Mouse (Mus musculus): ENCODE measurements around the gene Sec24a.

The Sec24a gene

GRCm38 (mm10) chr11:51763213-51763907, at the start of gene Sec24a, which contains the start of gene Sar1b:
Gene Sec24a, minus strand, starts transcription at chr11:51763634.
Gene Sar1b, plus strand, starts transcription at chr11:51763687.
- in situ Hi-C loops (cut with MboI; ENCODE audit: unreplicated experiment in 2 of 2), result no loop called here

GRCm38 (mm10) chr11:51812022-51812546, 48.6 kb upstream of the Sec24a start:
- in situ Hi-C loops (cut with MboI; ENCODE audit: unreplicated experiment in 2 of 2), result loop anchor here in 1 of 2 experiments (25.0 kb wide), 1 partner anchor 525 kb away; no protein-coding TSS in a partner anchor

GRCm38 (mm10) chr11:51811230-51811629, 47.8 kb upstream of the Sec24a start:
- in situ Hi-C loops (cut with MboI; ENCODE audit: unreplicated experiment in 2 of 2), result loop anchor here in 1 of 2 experiments (25.0 kb wide), 1 partner anchor 526 kb away; no protein-coding TSS in a partner anchor

- in situ Hi-C loops (cut with MboI; ENCODE audit: unreplicated experiment in 2 of 2), result loop anchor here in 1 of 2 experiments (25.0 kb wide), 1 partner anchor 528 kb away; no protein-coding TSS in a partner anchor
Observed at GRCm38 (mm10) chr11:51809632-51810224, 46.3 kb upstream of the Sec24a start.

- in situ Hi-C loops (cut with MboI; ENCODE audit: unreplicated experiment in 2 of 2), result loop anchor here in 1 of 2 experiments (25.0 kb wide), 1 partner anchor 530 kb away; no protein-coding TSS in a partner anchor
Observed at GRCm38 (mm10) chr11:51807108-51807879, 43.9 kb upstream of the Sec24a start.

GRCm38 (mm10) chr11:51805221-51805981, 42.0 kb upstream of the Sec24a start:
- in situ Hi-C loops (cut with MboI; ENCODE audit: unreplicated experiment in 2 of 2), result loop anchor here in 1 of 2 experiments (25.0 kb wide), 1 partner anchor 532 kb away; no protein-coding TSS in a partner anchor

GRCm38 (mm10) chr11:51800634-51801325, 37.3 kb upstream of the Sec24a start:
- in situ Hi-C loops (cut with MboI; ENCODE audit: unreplicated experiment in 2 of 2), result loop anchor here in 1 of 2 experiments (25.0 kb wide), 1 partner anchor 537 kb away; no protein-coding TSS in a partner anchor

- in situ Hi-C loops (cut with MboI; ENCODE audit: unreplicated experiment in 2 of 2), result no loop called here
Observed at GRCm38 (mm10) chr11:51796272-51796671, 32.8 kb upstream of the Sec24a start.

- in situ Hi-C loops (cut with MboI; ENCODE audit: unreplicated experiment in 2 of 2), result no loop called here
Observed at GRCm38 (mm10) chr11:51790662-51791061, 27.2 kb upstream of the Sec24a start.

- in situ Hi-C loops (cut with MboI; ENCODE audit: unreplicated experiment in 2 of 2), result loop anchor here in 1 of 2 experiments (5.0 kb wide), 1 partner anchor 172 kb away; the partner anchor contains the start of gene Nhp2
Observed at GRCm38 (mm10) chr11:51789735-51790134, 26.3 kb upstream of the Sec24a start.

GRCm38 (mm10) chr11:51785926-51786325, 22.5 kb upstream of the Sec24a start:
- in situ Hi-C loops (cut with MboI; ENCODE audit: unreplicated experiment in 2 of 2), result loop anchor here in 1 of 2 experiments (5.0 kb wide), 1 partner anchor 169 kb away; the partner anchor contains the start of gene Nhp2

GRCm38 (mm10) chr11:51782721-51783120, 19.3 kb upstream of the Sec24a start:
- in situ Hi-C loops (cut with MboI; ENCODE audit: unreplicated experiment in 2 of 2), result no loop called here

- in situ Hi-C loops (cut with MboI; ENCODE audit: unreplicated experiment in 2 of 2), result no loop called here
Observed at GRCm38 (mm10) chr11:51780773-51781267, 17.4 kb upstream of the Sec24a start.

- in situ Hi-C loops (cut with MboI; ENCODE audit: unreplicated experiment in 2 of 2), result no loop called here
Observed at GRCm38 (mm10) chr11:51777478-51777877, 14.0 kb upstream of the Sec24a start.

- in situ Hi-C loops (cut with MboI; ENCODE audit: unreplicated experiment in 2 of 2), result no loop called here
Observed at GRCm38 (mm10) chr11:51775507-51775906, 12.1 kb upstream of the Sec24a start.

- in situ Hi-C loops (cut with MboI; ENCODE audit: unreplicated experiment in 2 of 2), result no loop called here
Observed at GRCm38 (mm10) chr11:51768296-51768695, 4.9 kb upstream of the Sec24a start.

GRCm38 (mm10) chr11:51767579-51768220, 4.3 kb upstream of the Sec24a start:
- in situ Hi-C loops (cut with MboI; ENCODE audit: unreplicated experiment in 2 of 2), result no loop called here

- in situ Hi-C loops (cut with MboI; ENCODE audit: unreplicated experiment in 2 of 2), result no loop called here
Observed at GRCm38 (mm10) chr11:51764816-51765215, 1.4 kb upstream of the Sec24a start.
